Mouse (Mus musculus) ovary, adult 18-20 months (tissue): ENCODE results near the gene St5.

Experiments
- DNase-seq: peaks from one replicate; pipeline ENCODE4 v3.0.0; 2022; ENCODE audit warnings: low spot score, mixed read lengths

Gene St5

GRCm38 (mm10) chr7:109700213-109700612 is 3.2 kb downstream of the St5 start:
- no peak for DNase-seq

GRCm38 (mm10) chr7:109695339-109695726 is 8.1 kb downstream of the St5 start:
- no peak for DNase-seq

- DNase-seq: no peak
Measured at GRCm38 (mm10) chr7:109694576-109695338, 8.6 kb downstream of the St5 start.

- DNase-seq: no peak
Measured at GRCm38 (mm10) chr7:109690961-109691360, 12.4 kb downstream of the St5 start.

DNA sequence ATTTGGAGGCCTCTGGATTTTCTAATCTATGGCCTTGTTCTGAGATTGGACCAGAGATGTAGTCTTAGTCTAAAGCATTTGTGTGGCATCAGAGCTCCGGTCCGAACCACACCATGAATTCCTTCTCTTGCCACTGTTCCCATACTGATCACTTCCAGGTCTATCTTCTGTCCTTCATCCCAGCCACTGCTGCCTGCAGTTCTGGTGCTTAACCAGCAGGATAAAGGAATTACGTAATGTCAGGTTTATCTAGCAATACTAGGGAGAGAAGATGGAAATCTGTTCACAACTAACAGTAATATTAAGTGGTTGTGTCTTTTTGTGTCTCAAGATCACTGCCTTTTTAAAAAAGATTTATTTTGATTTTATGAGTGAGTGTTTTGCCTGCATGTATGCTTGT is 13.3 kb downstream of the St5 start:
- DNase-seq: no peak

- DNase-seq: no peak
Measured at GRCm38 (mm10) chr7:109686585-109687128, 16.7 kb downstream of the St5 start.

DNA sequence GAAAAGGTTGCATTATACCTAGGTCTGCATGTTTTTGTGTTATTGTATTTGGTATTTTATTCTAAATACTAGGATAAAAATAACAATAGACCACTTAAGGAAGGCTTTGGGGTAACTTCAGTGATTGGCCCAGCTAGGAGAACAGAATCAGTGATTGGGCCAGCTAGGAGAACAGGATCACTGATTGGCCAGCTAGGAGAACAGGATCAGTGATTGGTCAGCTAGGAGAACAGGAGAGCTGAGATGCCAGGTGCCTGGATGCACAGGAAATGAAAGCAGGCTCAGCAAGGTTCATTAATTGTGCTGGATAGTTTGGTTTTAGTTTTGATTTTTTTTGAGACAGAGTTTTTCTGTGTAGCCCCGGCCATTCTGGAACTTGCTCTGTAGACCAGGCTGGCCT is 22.5 kb downstream of the St5 start:
- no peak for DNase-seq

DNA sequence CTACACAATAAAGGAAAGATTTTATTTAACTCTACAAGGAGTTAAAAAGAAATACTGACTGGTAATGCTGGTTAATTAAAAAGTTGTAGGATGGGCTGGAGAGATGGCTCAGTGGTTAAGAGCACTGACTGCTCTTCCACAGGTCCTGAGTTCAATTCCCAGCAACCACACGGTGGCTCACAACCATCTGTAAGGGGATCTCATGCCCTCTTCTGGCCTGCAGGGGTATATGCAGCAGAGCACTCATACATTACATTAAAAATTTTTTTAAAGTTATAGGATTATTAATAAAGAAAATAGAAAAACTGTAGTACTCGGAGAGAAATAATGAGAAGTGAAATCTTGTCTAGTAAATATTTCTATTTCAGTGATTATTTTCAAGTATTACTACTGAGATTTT is 23.1 kb downstream of the St5 start:
- DNase-seq: no peak

- no peak for DNase-seq
Measured at GRCm38 (mm10) chr7:109674944-109675628, 28.3 kb downstream of the St5 start.

- peak; percentile 69 for DNase-seq
Measured at GRCm38 (mm10) chr7:109671581-109672471, 31.6 kb downstream of the St5 start.

GRCm38 (mm10) chr7:109669426-109670170 is 33.8 kb downstream of the St5 start:
- DNase-seq: no peak

DNA sequence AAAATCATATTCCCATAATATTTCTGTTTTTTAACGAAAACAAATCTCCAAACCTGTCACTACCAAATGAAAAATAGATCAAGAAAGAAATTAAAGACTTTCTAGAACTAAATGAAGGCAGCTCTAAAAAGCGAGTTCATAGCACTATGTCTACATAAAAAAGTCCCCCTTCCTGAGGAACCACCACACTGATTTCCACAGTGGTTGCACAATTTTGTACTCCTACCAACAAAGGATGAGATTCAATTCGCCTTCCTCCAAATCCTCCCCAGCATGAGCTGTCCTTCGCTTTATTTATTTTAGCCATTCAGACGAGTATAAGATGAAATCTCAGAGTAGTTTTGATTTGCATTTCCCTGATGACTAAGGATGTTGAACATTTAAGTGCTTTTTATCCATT is 36.7 kb downstream of the St5 start:
- no peak for DNase-seq

DNA sequence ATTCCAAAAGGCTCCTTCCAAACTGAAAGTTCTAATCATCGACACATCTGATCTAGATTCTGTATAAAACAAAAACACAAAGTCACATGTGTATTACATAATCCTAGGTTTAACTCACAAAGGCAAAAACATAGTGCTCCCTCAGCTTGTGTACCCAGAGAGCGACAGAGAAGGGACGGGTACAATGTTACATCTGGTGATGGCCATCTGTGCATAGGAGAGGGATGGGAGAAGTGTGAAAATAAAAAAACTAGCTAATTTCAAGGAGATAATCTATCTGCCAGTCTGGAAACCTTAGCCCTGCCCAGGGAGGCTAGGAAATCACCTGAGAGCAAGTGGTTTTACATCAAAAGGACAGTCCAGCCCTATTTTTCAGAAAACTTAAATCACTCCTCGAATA is 40.8 kb downstream of the St5 start:
- no peak for DNase-seq

- DNase-seq: no peak
Measured at GRCm38 (mm10) chr7:109659278-109659677, 44.1 kb downstream of the St5 start.

DNA sequence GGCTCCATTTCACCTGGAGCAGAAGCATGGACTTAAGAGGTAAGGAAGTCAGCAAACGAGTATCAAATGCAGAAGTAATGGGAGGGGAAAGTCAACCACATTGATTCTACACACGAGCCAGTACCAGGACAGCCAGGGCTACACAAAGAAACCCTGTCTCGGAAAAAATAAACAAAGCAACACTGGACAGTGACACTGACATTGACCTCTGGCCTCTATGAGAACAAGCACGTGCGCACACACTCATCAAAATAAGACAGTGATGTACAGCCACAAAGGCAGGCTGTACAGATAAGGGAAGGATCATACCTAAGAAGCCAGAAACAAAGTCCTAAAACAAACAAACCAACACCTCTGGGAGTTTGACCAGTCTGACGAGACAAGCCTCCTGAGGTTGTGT is 45.5 kb downstream of the St5 start:
- DNase-seq: no peak

DNA sequence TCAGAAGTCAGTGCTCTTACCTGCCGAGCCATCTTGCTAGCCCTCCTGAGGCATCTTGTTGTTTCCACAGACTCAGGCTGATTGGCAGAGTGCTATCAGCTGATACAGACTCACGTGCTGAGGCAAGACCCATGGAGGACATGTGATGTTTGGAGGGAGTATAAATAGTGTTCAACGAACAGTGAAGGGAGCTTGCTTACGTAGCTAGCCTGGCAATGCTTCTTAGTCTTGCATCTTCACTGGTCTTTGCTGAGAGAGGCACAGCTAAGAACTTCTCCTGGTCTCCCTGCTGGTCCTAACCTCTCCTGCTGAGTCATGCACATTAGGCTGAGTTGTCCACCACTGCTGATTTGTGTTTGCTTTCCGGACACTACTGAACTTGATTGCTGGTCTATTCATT is 48.5 kb downstream of the St5 start:
- no peak for DNase-seq

DNA sequence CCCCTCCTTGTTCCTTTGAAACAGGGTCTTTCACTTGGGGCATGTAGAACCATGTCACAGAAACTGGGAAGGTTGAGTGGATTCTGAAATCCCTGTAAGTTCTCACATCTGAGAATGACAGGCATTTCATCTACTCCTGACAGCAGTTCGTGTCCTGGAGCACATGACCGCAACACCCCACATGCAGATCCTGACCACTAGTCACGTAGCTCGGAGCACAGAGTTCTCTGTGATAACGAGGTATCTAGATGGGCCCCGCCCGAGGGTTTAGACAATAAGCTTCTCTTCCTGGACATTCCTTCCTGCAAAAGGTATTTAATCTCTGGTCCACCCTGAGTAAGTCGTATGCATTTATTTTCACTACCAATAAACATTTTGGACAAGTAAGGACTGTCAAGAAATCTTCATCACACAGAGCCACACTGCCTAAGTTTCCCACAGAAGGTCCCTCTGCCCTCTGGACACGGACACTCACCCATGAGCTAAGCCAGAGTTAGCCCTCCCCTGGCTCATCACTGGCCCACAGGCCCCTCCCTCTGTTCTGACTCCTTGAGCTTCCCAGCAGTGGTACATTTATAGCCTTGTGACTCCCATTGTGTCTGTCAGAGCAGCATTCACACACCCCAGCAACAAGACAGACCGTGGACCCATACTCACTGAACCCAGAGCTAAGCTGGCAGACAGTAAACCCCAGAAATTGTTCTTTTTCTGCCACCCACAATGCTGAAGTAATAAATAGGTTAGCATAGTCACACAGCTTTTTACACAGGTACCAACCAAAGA is 54.4 kb downstream of the St5 start:
- no peak for DNase-seq

DNA sequence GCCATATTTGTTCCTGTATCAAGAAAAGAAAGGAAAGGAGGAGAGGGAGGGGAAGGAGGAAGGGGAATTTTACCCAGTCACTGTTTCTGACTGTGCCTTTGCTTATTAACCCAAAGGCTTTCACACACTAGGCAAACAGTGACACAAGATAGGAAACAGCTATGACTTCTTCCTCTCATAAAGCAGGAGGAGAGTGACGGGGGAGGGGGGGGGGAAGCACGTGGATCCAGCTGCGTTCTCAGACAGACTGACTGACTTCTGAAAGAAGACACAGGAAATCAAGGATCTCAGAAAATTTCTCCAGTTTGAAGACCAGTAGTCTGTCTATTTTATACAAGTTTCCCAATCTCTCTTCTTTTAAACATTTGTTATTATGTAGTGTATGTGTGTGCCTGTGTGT is 56.8 kb downstream of the St5 start:
- DNase-seq: no peak

DNA sequence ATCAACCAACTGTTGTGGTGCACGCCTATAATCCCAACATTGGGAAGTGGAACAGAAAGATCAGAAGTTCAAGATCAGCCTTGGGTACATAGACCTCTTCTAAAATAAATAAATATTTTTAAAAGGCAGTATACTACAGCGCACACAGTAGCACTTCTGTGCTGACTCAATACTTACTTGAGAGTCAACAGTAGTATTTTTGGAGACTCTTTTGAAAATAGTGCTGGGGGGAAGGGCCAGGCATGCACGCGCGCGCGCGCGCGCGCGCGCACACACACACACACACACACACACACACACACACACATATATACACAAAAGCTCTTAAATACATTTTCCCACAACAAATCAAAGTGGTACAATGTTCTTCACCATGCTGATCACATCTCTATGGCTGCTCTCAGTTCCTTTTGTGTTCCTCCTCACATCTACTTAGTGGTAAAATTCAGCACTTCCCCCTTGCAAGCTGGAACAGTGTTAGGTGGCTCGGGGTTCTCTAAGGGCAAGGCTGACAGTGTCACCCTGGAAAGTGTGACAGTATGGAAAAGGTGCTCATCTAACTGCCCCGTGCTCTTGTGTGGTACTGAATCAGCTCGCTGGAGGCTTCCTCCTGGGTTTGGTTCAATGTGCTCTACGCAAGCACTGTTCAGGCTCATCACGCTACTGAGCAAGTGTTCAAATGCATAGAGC is 60.0 kb downstream of the St5 start:
- no peak for DNase-seq

DNA sequence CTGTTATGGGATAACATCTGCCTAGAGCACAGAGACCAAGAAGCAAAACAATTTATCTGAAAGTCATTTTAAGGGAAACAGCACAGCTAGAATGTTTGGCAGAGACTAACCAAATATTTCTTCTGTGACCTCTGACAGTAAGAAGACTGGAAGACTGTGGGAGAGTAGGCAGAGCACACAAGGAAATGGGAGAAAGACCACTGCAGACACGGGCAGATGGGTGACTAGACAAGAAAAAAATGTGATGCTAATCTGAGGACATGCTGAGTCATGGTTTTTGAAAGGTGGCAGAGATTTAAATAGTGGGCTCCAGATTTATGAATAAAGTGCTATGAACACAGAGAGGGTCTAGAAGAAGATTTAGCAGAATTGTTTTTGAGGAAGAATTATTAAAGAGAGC is 61.4 kb downstream of the St5 start:
- DNase-seq: no peak
